Mouse (Mus musculus): ENCODE data around the gene Cdr2l. TPM values are rescaled to one million over a fixed set of nuclear protein-coding genes. Genes with fewer than 3 reads are reported as not detected.

Cdr2l gene
- total RNA-seq, 1 experiment from 2014 or later, result 0.12 TPM

GRCm38 (mm10) chr11:115433342-115433741, 51.6 kb downstream of the Cdr2l start:
- no peak for ATAC-seq (ENCODE audit: extremely low read depth, insufficient number of reproducible peaks, low FRiP score, poor library complexity, severe bottlenecking)

- no peak for ATAC-seq (ENCODE audit: extremely low read depth, insufficient number of reproducible peaks, low FRiP score, poor library complexity, severe bottlenecking)
These were observed 54.1 kb downstream of the Cdr2l start for GRCm38 (mm10) chr11:115435596-115436337.

- ATAC-seq (ENCODE audit: extremely low read depth, insufficient number of reproducible peaks, low FRiP score, poor library complexity, severe bottlenecking), result no peak
These were observed 55.9 kb downstream of the Cdr2l start for GRCm38 (mm10) chr11:115437571-115438122.

DNA sequence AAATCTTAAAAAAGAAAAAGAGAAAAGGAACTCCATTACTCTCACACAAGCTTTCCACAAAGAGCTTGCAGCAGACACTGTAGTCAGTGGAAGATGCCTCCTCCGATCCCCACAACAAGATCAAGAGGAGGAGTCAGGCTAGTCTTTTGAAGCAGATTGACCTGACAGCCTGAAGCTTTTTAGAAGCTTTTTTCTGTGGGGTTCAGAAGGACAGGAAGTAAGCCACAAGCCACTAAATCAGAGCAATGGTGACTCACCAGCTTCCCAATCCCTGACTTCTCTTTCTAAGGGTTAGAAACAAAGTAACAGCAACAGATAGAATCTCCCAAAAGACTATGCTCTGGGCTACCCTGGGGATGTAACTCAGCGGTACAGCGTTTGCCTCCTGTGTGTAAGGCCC, 57.6 kb downstream of the Cdr2l start:
- no peak for ATAC-seq (ENCODE audit: extremely low read depth, insufficient number of reproducible peaks, low FRiP score, poor library complexity, severe bottlenecking)

GRCm38 (mm10) chr11:115439906-115440595, 58.3 kb downstream of the Cdr2l start, which contains the start of gene Trim80:
Gene Trim80 (plus strand): TSS chr11:115440545.
- ATAC-seq (ENCODE audit: extremely low read depth, insufficient number of reproducible peaks, low FRiP score, poor library complexity, severe bottlenecking), result no peak

GRCm38 (mm10) chr11:115441417-115441816, 59.7 kb downstream of the Cdr2l start:
- ATAC-seq (ENCODE audit: extremely low read depth, insufficient number of reproducible peaks, low FRiP score, poor library complexity, severe bottlenecking), result no peak

Other genes with a start within 250 kb of the Cdr2l start
- 369 and 393 TPM in 2 replicates for gene Cd300lf, start 247.9 kb upstream of the Cdr2l start, total RNA-seq (2017)
- 115 and 118 TPM in 2 replicates for gene Slc9a3r1, start 218.6 kb upstream of the Cdr2l start, total RNA-seq (2017)
- gene Tmem104, start 194.4 kb upstream of the Cdr2l start, total RNA-seq (2017), result 9.3 and 19.8 TPM in 2 replicates
- 50.6 and 63.4 TPM in 2 replicates for gene Nat9, start 194.1 kb upstream of the Cdr2l start, total RNA-seq (2017)
- 0.23 TPM in 1 of 2 replicates, not detected in the other for gene Grin2c, start 114.7 kb upstream of the Cdr2l start, total RNA-seq (2017)
- gene Fdxr, start 104.9 kb upstream of the Cdr2l start, total RNA-seq (2017), result 12.2 and 13.0 TPM in 2 replicates
- gene Fads6, start 84.3 kb upstream of the Cdr2l start, total RNA-seq (2017), result 0.12 and 0.25 TPM in 2 replicates
- not detected in 2 replicates for gene Otop2, start 74.8 kb upstream of the Cdr2l start, total RNA-seq (2017)
- not detected in 2 replicates for gene Ush1g, start 59.9 kb upstream of the Cdr2l start, total RNA-seq (2017)
- gene Otop3, start 47.2 kb upstream of the Cdr2l start, total RNA-seq (2017), result not detected in 2 replicates
- 1.6 and 2.4 TPM in 2 replicates for gene Hid1, start 14.2 kb upstream of the Cdr2l start, total RNA-seq (2017)
- gene Mrpl58, start 21.8 kb downstream of the Cdr2l start, total RNA-seq (2017), result 27.7 and 30.4 TPM in 2 replicates
- gene Atp5h, start 38.0 kb downstream of the Cdr2l start, total RNA-seq (2017), result 265 and 277 TPM in 2 replicates
- 22.1 and 24.2 TPM in 2 replicates for gene Kctd2, start 38.2 kb downstream of the Cdr2l start, total RNA-seq (2017)
- gene Trim80, start 58.6 kb downstream of the Cdr2l start, total RNA-seq (2017), result not detected in 2 replicates
- gene Slc16a5, start 80.6 kb downstream of the Cdr2l start, total RNA-seq (2017), result 0.35 and 1.6 TPM in 2 replicates
- gene Armc7, start 93.8 kb downstream of the Cdr2l start, total RNA-seq (2017), result 46.5 and 52.8 TPM in 2 replicates
- 98.5 and 107 TPM in 2 replicates for gene Nt5c, start 109.9 kb downstream of the Cdr2l start, total RNA-seq (2017)
- 123 and 147 TPM in 2 replicates for gene Jpt1, start 132.5 kb downstream of the Cdr2l start, total RNA-seq (2017)
- gene Sumo2, start 154.4 kb downstream of the Cdr2l start, total RNA-seq (2017), result 210 and 228 TPM in 2 replicates
- 59.5 and 71.0 TPM in 2 replicates for gene Nup85, start 182.5 kb downstream of the Cdr2l start, total RNA-seq (2017)
- 23.5 and 27.0 TPM in 2 replicates for gene Mrps7, start 222.0 kb downstream of the Cdr2l start, total RNA-seq (2017)
- gene Gga3, start 222.1 kb downstream of the Cdr2l start, total RNA-seq (2017), result 63.1 and 82.1 TPM in 2 replicates
- 167 and 177 TPM in 2 replicates for gene Mif4gd, start 231.1 kb downstream of the Cdr2l start, total RNA-seq (2017)
- gene Slc25a19, start 246.4 kb downstream of the Cdr2l start, total RNA-seq (2017), result 51.0 and 53.3 TPM in 2 replicates

Measured in neutrophil, adult 5-6 weeks (primary cell).